Mouse (Mus musculus) c-Kit-positive CD71-negative TER-119-negative erythroid progenitor cells, embryonic 14.5 days (primary cell): ENCODE measurements around the gene Galk1.

Source experiments
- DNase-seq: peaks from one replicate; pipeline ENCODE4 v3.0.0-alpha.2; 2013; ENCODE audit warnings: low read depth

Gene Galk1

DNA sequence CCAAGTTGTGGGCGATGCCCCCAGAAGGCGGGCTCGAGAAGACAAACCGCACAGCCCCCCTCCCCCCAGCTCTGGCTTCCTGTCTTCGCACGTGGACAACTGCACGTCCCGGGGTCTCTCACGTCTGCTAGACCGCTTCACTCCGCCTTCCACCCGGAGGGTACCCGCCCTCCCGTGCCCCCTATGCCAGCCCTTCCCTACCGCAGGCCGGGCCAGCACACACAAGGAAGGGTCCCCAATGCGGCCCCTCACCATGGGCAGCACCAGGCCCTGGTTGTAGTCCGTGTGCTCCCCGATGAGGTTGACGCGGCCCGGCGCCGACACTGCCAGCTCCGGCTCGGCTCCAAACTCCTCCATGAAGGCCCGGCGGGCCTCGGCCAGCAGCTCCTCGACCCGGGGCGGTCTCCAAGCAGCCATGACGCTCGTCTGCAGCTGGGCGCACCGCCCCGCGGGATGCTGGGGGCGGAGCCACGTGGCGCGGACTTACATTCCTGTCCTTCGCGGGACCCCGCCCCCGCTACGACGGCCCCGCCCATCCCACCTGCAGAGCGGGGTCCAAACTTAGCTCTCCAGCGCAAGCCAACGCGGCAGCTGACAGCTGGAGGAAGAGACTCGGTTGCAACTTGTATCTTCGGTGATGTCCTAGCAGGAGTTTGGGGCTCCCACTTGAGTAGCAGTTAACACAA is at the start of gene Galk1:
Galk1 (minus strand) TSS at position 458 of the 686 bp plus-strand sequence.
- peak; percentile 76 for DNase-seq

DNA sequence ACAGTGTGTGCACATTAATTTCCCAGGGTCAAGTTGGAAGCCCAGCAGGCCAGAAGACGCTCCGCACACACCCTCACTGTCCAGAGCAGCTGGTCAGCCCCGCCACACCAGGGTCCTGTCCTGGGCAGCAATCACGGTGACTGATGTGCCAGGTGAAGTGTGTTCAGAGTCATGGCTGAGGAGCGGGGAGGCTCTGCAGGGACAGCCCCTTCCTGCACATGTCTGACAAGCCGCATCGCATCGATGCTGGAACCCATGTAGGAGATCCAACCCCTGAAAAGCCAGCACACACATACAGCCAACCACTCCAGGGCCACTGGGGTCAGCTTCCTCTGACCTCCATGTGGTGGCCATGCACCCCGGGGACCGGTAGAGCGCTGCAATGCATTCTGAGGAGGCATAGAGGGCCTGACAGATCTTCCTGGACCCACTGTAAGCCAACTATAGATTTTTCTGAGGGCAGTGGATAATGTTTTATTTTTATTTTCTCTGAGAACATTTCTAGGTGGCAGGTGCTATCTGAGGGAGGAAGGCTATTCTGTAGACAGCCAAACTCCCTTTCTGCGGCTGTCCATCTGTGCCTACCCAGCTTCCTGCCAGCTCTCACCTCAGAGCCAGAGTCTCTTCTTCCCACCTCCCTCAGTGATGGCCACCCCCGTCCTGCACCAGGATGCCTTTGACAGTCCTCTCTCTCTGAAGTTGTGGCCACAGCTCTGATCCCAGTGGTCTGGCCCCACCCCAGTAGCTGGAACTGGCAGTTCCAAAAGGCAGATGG is 49.3 kb upstream of the Galk1 start:
- DNase-seq = no peak

DNA sequence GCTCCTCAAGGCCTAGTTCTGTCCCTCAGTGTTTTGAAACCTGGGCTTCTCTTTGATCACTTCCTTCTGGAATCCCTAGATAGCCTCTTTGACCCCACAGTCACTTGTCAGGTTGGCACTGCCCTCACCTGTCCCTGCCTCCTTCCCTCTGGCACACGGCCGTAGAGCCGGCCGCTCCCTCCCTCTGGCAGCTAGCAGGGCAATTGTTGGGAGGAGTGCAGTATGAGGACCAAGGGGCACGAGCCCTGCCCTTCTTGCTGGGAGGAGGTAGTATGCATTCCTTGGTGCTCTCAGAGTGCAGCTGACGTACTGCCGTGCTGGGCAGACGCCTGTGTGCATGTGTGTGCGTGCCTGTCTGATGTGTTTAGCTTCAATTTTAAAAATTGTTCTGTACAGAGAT is 48.1 kb upstream of the Galk1 start:
- no peak for DNase-seq

- no peak for DNase-seq
Measured at GRCm38 (mm10) chr11:116059691-116060025, 47.1 kb upstream of the Galk1 start.

GRCm38 (mm10) chr11:116058868-116059690 is 46.6 kb upstream of the Galk1 start:
- DNase-seq = no peak

DNA sequence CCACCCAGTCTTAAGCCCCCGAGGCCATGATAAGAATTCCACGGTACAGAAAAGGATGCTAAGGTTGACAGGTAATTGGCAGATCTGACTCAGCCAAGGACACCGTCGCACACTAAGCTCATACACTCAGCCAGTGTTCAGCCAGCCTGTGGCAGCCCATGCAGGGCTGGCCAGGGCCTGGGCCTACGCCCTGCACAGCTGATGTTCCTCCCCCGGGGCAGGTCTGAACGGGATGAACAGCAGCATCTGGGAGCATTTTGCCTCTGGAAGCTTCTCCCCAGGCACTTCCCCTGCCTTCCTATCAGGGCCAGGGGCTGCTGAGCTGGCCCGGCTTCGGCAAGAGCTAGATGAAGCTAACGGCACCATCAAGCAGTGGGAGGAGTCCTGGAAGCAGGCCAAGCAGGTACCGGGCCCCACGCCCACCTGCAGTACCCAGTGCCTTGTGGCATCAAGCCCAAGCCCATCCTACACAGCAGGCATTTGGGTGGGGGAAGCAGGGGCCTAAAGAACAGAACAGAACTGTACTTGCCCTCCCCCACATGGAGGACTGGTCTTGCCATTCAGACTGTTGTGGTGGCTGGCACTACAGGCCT is 45.6 kb upstream of the Galk1 start:
- DNase-seq = no peak

- no peak for DNase-seq
Measured at GRCm38 (mm10) chr11:116057237-116057881, 44.8 kb upstream of the Galk1 start.

GRCm38 (mm10) chr11:116055873-116056272 is 43.4 kb upstream of the Galk1 start:
- no peak for DNase-seq

- no peak for DNase-seq
Measured at GRCm38 (mm10) chr11:116053510-116054229, 41.2 kb upstream of the Galk1 start.

GRCm38 (mm10) chr11:116050196-116050595 is 37.7 kb upstream of the Galk1 start:
- DNase-seq = no peak

DNA sequence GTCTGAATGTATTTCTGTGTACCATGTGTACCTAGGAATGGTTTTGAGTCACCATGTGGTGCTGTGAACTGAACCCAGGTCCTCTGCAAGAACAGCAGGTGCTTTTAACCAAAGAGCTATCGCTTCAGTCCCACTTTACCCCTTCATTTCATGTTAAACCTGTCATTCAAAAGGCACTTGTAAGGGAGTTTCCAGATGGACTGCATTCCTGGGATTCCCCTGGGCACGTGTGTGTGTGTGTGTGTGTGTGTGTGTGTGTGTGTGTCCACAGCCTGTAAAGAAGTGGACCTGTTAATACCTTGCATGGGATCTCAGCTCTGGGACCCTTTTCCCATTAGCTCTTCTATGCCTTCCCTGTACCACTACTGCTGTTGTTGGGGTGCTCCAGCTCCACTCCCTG is 37.1 kb upstream of the Galk1 start:
- no peak for DNase-seq

- DNase-seq = no peak
Measured at GRCm38 (mm10) chr11:116045173-116045572, 32.7 kb upstream of the Galk1 start.

GRCm38 (mm10) chr11:116043286-116043685 is 30.8 kb upstream of the Galk1 start:
- DNase-seq = no peak

DNA sequence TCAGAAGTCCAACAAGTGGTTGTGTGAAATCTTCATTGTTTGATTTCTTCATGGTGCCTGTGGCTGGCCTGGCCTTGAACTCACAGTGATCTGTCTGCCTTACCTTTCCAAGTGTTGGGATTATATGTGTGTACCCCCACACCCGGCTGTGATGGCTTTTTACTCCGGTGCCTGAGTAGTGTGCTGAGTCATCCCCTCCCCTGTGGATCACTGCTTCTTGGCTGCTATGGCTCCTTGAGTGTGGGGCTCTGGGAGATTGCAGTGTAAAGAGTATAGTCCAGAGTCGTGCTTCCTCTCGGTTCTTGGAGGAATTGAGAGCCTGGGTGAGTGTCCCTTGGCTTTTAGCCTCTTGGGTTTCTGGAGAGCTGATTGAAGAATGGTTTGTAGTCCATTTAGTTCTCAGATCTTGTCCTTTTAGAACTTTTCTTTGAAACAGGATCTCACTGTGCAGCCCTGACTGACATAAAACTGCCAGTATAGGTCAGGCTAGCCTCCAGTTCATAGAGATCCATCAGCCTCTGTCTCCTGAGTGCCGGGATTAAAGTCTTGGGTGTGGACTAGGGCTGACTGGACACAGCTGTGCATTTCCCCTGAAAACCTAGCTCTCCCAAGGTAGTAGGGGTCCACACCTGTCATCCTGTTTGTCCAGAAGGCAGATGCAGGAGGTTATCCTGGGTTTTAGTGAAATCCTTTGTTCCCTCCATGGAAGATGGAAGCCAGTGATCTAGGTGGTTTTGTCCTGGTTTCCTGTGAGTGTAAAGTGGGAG is 30.0 kb upstream of the Galk1 start:
- no peak for DNase-seq

DNA sequence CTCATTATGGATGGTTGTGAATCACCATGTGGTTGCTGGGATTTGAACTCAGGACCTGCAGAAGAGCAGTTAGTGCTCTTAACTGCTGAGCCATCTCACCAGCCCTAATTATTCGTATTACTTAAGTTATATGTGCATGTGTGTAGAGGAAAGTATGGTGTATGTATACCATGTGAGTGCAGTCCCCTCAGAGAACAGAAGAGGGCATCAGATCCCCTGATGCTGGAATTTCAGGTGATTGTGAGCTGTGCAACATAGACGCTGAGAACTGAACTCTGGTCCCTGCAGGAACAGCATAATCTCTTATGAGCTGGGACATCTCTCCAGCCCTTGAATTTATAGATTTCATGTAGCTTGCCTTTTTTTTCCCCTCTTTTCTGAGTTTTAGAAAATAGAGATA is 29.3 kb upstream of the Galk1 start:
- DNase-seq = no peak

DNA sequence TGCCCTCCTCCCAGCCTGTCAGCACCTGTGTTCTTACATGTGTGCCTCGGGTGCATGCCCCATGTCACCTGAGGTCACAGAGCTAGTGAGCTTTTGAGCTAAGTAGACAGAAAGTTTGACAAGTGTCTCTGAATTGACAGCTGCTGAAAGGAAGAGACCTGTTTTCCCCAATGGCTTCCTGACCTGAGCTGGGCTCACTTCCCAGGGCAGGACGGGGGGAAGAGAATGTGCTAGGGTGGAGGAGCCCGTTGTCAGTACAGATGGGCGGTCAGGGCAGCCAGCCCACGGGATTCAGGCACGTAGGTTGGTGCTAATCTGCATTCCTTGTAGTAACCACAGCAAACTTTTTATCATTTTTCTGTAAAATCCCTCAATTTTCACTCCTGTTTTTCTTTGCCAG is 28.1 kb upstream of the Galk1 start:
- DNase-seq = no peak

- DNase-seq = no peak
Measured at GRCm38 (mm10) chr11:116037826-116038225, 25.3 kb upstream of the Galk1 start.

GRCm38 (mm10) chr11:116036671-116037070 is 24.2 kb upstream of the Galk1 start:
- no peak for DNase-seq

DNA sequence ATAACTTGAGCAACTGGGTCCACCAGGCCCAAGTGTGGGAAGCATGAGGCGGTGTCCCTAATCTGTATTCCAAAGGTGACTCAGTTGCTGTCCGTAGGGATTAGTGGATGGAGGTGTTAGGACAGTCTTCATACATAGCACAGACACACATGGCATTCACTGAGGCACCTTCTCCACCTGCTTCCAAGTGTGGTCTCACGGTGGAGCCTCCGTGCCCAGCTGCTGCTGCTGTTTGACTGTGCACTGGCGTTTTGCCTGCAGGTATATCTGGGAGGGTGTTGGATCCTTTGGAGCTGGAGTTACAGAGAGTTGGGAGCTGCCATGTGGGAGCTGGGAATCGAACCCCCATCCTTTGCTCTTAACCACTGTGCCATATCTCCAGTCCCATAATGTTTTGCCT is 22.1 kb upstream of the Galk1 start:
- DNase-seq = no peak
